Mouse (Mus musculus) liver, embryonic 14.5 days (tissue): ENCODE measurements around the gene Cenpb. TPM values are rescaled to one million over a fixed set of nuclear protein-coding genes. Genes with fewer than 3 reads are reported as not detected.

ENCODE experiments used
- ATAC-seq: fragments of 200-750 bp; cut with Nextera tagmentation; 2 replicates; pipeline ENCODE4 v1.8.0; 2017; ENCODE audit warnings: moderate number of reproducible peaks, mild to moderate bottlenecking, moderate library complexity; ENCODE audit not compliant: insufficient read depth
- DNase-seq, 3 experiments: peaks; one replicate each; pipeline ENCODE4 v3.0.0-alpha.2; 2012 to 2013; ENCODE audit warnings: low read depth in 3 of 3, low spot score in 3 of 3
- H3K27ac ChIP-seq: fragments of 300-500 bp; sonication (generic); 2 replicates; pipeline ENCODE4 v1.5.1; 2014; ENCODE audit warnings: moderate library complexity, mild to moderate bottlenecking, control low read depth, inconsistent platforms
- H3K27me3 ChIP-seq: fragments of 300-500 bp; sonication (generic); 2 replicates; pipeline ENCODE4 v1.6.1; 2014; ENCODE audit warnings: mild to moderate bottlenecking, low read length, moderate library complexity; ENCODE audit not compliant: control insufficient read depth, insufficient read depth
- H3K36me3 ChIP-seq: fragments of 300-500 bp; sonication (generic); replicated peaks from 2 replicates; pipeline ENCODE4 v1.6.1; 2014; ENCODE audit warnings: low read depth; ENCODE audit not compliant: control insufficient read depth, insufficient read depth
- H3K4me1 ChIP-seq, 2 experiments: fragments of 200-500 bp in 1 of 2; fragments of 300-500 bp in 1 of 2; sonication (generic) in 1 of 2; replicated peaks; 2 replicates each; pipeline ENCODE4 v1.6.1; 2012 to 2014; ENCODE audit warnings: antibody characterized with exemption in 1 of 2, inconsistent platforms in 1 of 2, low read length in 1 of 2; ENCODE audit not compliant: control insufficient read depth in 2 of 2, insufficient read depth in 2 of 2
- H3K4me2 ChIP-seq: fragments of 300-500 bp; sonication (generic); 2 replicates; pipeline ENCODE4 v1.6.1; 2014; ENCODE audit warnings: low read depth, mild to moderate bottlenecking, control low read depth, moderate library complexity
- H3K4me3 ChIP-seq, 2 experiments: fragments of 200-500 bp in 1 of 2; fragments of 300-500 bp in 1 of 2; sonication (generic) in 1 of 2; 2 replicates each; pipeline ENCODE4 v1.5.1; 2012 to 2014; ENCODE audit warnings: low read depth in 2 of 2, low read length in 2 of 2, mild to moderate bottlenecking in 2 of 2, control low read depth in 1 of 2, inconsistent platforms in 1 of 2, moderate library complexity in 1 of 2; ENCODE audit not compliant: insufficient read depth in 1 of 2
- H3K9ac ChIP-seq: fragments of 300-500 bp; sonication (generic); replicated peaks from 2 replicates; pipeline ENCODE4 v1.6.1; 2014; ENCODE audit warnings: mild to moderate bottlenecking, control low read depth, moderate library complexity
- H3K9me3 ChIP-seq: fragments of 300-500 bp; sonication (generic); 2 replicates; pipeline ENCODE4 v1.6.1; 2016; ENCODE audit warnings: low read length, mixed read lengths; ENCODE audit not compliant: control insufficient read depth
- CTCF ChIP-seq: IDR thresholded peaks from 2 replicates; pipeline ENCODE4 v1.5.1; 2016; ENCODE audit warnings: antibody characterized with exemption, low read depth, control low read depth
- EP300 ChIP-seq: IDR thresholded peaks from 2 replicates; pipeline ENCODE4 v1.6.1; 2016; ENCODE audit warnings: antibody characterized with exemption, low read depth
- WGBS: fragments of 180-500 bp; shearing (Covaris S2); extraction: QIAGEN DNeasy Blood & Tissue Kit; methylation state at CpG from one replicate; pipeline ENCODE4 v1.1.7; 2014; ENCODE audit not compliant: insufficient replicate concordance; 5-methylcytosine and 5-hydroxymethylcytosine counted together
- polyA plus RNA-seq, 2 experiments: library from polyadenylated mRNA; depleted of rRNA in 1 of 2; stranded (reverse) in 1 of 2; unstranded in 1 of 2; fragments of >200 nt; fragmentation: Nextera tagmentation in 1 of 2; extraction: Ambion mirVana in 1 of 2; gene quantifications; 2 replicates each; pipeline versions ENCODE4 v1.2.1 to v1.2.3; 2012 to 2014

The Cenpb gene
- polyA plus RNA-seq, 2 experiments = 2.7 to 12.4 TPM

DNA sequence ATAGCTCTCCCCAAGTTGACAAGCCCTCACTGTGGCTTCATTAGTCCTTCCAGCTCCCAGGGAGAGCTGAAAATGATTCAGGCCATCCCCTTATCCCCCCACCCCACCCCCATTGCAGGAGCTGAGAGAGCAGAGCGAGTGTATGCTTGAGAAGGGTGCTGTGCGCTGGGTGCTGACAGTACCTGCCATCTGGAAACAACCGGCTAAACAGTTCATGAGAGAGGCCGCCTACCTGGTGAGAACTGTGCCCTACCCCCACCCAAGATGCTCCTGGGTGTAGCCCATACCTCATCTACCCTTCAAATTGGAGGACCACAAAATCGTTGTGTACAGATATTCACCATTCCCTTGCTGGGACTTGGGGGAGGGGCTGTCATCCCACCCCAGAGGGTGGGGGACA, 40.6 kb downstream of the Cenpb start:
- Histone ChIP-seq H3K36me3 (peaks cover 6% of the 10 kb centered on the region), H3K27me3 (no peaks in the 10 kb centered on the region), H3K4me3 (no peak overlapping the region), H3K4me2 (no peak overlapping the region), H3K4me1 (peaks cover 34 to 38% of the 10 kb centered on the region in 2 experiments), H3K9me3 (no peaks in the 10 kb centered on the region), H3K9ac (no peak overlapping the region), H3K27ac (no peak overlapping the region)
- ATAC-seq (no peak), DNase-seq (no peak)
- WGBS = 87% methylated on average over 5 of the region's 5 CpGs
- TF ChIP-seq EP300 (no peak), CTCF (no peak)

DNA sequence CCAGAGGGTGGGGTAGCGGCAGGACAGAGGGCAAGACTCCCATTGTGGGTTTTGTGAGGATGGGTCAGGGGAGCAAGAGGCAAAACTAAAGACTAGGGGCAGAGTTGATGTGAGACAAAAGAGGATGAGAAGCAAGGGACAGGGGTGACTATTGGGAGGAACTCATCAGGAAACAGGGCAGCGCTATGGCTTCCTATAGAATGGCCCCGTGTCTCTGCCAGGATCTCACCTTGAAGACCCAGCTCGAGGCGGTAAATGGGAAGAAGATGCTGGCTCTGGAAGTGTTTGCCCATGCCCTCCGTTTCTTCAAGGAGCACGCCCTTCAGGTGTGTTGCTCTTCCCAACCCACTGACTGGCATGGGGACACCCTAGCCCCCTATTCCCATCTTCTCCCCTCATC, 41.1 kb downstream of the Cenpb start:
- no peak overlapping the region for H3K4me3 ChIP-seq
- peaks cover 5% of the 10 kb centered on the region for H3K36me3 ChIP-seq
- TF ChIP-seq CTCF = no peak
- WGBS = 83% methylated on average over 7 of the region's 7 CpGs
- DNase-seq = no peak
- no peak overlapping the region for H3K4me2 ChIP-seq
- H3K9ac ChIP-seq = no peak overlapping the region
- ATAC-seq = no peak
- H3K4me1 ChIP-seq = peaks cover 37 to 42% of the 10 kb centered on the region in 2 experiments
- no peak overlapping the region for H3K27ac ChIP-seq
- H3K27me3 ChIP-seq = no peaks in the 10 kb centered on the region
- no peaks in the 10 kb centered on the region for H3K9me3 ChIP-seq

DNA sequence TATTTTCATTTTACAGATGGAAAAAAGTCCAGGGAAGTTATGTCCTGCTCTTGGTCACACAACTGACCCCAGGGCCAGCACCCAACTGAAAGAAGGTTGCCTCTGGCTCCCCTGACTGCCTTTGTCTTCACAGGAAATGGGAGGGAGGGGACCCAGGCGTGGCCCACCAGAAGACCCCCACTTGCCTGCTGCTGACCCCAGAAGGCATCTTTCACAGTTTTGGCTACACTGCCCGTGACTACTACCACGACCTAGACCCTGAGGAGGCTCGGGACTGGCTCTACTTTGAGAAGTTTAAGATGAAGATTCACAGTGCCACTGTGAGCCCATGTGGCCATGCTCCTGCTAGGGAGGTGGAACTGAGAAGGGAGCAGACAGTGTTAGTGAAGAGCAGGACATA, 41.6 kb downstream of the Cenpb start:
- Histone ChIP-seq H3K27ac (peak overlapping the region; percentile 4; the same call in 1 of the 2 replicates), H3K36me3 (peaks cover 2% of the 10 kb centered on the region), H3K9ac (no peak overlapping the region), H3K4me1 (peaks cover 37 to 42% of the 10 kb centered on the region in 2 experiments), H3K4me3 (no peak overlapping the region), H3K4me2 (no peak overlapping the region), H3K9me3 (no peaks in the 10 kb centered on the region), H3K27me3 (no peaks in the 10 kb centered on the region)
- DNase-seq (no peak), ATAC-seq (no peak)
- WGBS = 71% methylated on average over 4 of the region's 4 CpGs
- no peak for TF ChIP-seq CTCF
- TF ChIP-seq EP300 = no peak

DNA sequence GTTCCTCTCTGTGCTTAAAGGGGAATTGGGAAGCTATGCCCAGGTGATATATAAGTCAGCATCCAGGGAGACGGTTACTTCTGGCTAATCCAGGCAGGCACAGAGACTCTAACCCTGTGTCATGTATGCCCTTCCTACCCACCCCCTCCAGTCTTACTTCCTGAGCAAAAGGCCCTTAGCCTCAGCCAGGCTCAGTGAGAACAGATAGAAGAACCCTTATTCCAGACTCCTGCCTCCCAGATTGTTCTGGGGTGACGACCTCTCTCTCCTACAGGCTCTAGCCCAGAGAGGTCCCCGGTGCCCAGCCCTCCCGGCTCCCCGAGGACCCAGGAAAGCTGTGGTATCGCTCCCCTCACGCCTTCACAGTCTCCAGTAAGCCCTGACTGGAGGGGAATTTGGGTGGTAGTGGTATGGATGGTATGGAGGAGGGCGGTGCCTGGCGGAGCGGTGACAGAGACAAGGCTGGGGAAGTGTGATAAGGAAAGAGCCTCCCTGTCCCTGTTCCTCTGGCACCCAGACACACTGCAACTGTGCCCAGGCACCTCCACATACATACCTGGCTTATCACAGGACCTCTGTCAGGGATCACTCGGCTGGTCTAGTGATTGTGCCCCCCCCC, 44.2 kb downstream of the Cenpb start:
- H3K27ac ChIP-seq = peak overlapping the region; percentile 97
- WGBS = 6% methylated on average over 11 of the region's 11 CpGs
- ATAC-seq = peak; percentile 100
- DNase-seq = peak; percentile 86 to 89 (median 88)
- peak; percentile 89 for TF ChIP-seq EP300
- no peak for TF ChIP-seq CTCF
- H3K9me3 ChIP-seq = no peaks in the 10 kb centered on the region
- peaks cover 43 to 54% of the 10 kb centered on the region in 2 experiments for H3K4me1 ChIP-seq
- peak overlapping the region in 1 of 2 experiments; percentile 22; a peak in 1 of 4 replicates for H3K4me3 ChIP-seq
- H3K9ac ChIP-seq = peak overlapping the region; percentile 73
- no peaks in the 10 kb centered on the region for H3K27me3 ChIP-seq
- no peaks in the 10 kb centered on the region for H3K36me3 ChIP-seq
- peak overlapping the region; percentile 65 for H3K4me2 ChIP-seq

DNA sequence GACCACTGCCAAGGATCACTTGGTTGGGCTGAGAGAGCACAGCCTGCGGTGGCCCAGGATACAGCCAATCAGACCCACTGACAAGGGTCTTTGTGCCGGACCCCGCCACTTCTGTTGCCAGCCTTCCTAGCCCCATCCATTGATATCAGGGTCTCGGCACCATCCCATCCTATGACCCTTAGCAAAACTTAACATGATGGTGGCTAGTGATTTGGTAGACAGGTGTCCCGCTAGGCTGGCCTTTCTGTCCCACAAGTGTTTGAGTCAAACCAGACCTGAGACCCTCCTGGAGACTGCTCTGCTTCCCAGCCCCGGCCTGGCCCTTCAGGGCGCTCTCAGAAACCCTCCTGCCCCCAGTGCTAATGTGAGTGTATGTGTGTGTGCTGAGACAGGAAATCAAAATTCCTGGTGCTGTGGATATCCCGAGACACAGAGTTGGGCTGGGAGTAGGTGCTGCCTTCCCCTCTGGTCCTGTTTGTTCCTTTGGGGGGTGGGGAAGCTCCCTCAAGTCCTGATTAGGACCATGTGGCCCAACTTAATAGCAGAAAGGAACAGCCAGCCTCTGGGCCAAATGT, 45.0 kb downstream of the Cenpb start:
- H3K9ac ChIP-seq = peak overlapping the region; percentile 73

More for the DNA sequence above, 45.0 kb downstream of the Cenpb start:
- H3K4me3 ChIP-seq = no peak overlapping the region
- WGBS = 69% methylated on average over 8 of the region's 8 CpGs
- TF ChIP-seq EP300 = no peak
- TF ChIP-seq CTCF = no peak
- peak overlapping the region; percentile 65 for H3K4me2 ChIP-seq
- no peaks in the 10 kb centered on the region for H3K27me3 ChIP-seq
- peak overlapping the region; percentile 97 for H3K27ac ChIP-seq
- peaks cover 45 to 55% of the 10 kb centered on the region in 2 experiments for H3K4me1 ChIP-seq
- no peak; the same call in 1 of the 2 replicates for ATAC-seq
- DNase-seq = no peak
- H3K9me3 ChIP-seq = no peaks in the 10 kb centered on the region
- no peaks in the 10 kb centered on the region for H3K36me3 ChIP-seq
